Mouse (Mus musculus) liver, adult 2 months (tissue): ENCODE results near the gene Slc9a4.

Source experiments
- CTCF ChIP-seq: fragments of 200-500 bp; IDR thresholded peaks from 2 replicates; pipeline ENCODE4 v1.5.1; 2011; ENCODE audit warnings: low read depth, low read length, control low read depth
- POLR2A ChIP-seq: fragments of 200-500 bp; IDR thresholded peaks from 2 replicates; pipeline ENCODE4 v1.6.1; 2011; ENCODE audit warnings: low read length, control low read depth; ENCODE audit not compliant: insufficient read depth; ENCODE audit errors: extremely low read depth

- no peak for TF ChIP-seq CTCF
- no peak for TF ChIP-seq POLR2A
Measured at GRCm38 (mm10) chr1:40650803-40651497, 71.1 kb downstream of the Slc9a4 start.
